Mouse (Mus musculus) cerebellum, adult 2 months (tissue): ENCODE measurements around the gene Tmem104. TPM values are rescaled to one million over a fixed set of nuclear protein-coding genes. Genes with fewer than 3 reads are reported as not detected.

Source experiments
- DNase-seq, 2 experiments: peaks; one replicate each; pipeline ENCODE4 v3.0.0; 2021
- H3K27ac ChIP-seq: fragments of 200-500 bp; 2 replicates; pipeline ENCODE4 v1.5.1; 2012; ENCODE audit warnings: low read length, control low read depth, inconsistent platforms; ENCODE audit not compliant: insufficient read depth
- H3K27me3 ChIP-seq: fragments of 200-500 bp; 2 replicates; pipeline ENCODE4 v1.6.1; 2012; ENCODE audit warnings: inconsistent platforms, mild to moderate bottlenecking, low read length, moderate library complexity; ENCODE audit not compliant: control insufficient read depth, insufficient read depth
- H3K4me1 ChIP-seq: fragments of 200-500 bp; 2 replicates; pipeline ENCODE4 v1.6.1; 2011; ENCODE audit warnings: low read length; ENCODE audit not compliant: control insufficient read depth, insufficient read depth
- H3K4me3 ChIP-seq: fragments of 200-500 bp; replicated peaks from 2 replicates; pipeline ENCODE3; 2011; ENCODE audit warnings: mild to moderate bottlenecking, low read depth, low read length, control low read depth; ENCODE audit not compliant: insufficient read depth
- CTCF ChIP-seq: fragments of 200-500 bp; IDR thresholded peaks from 2 replicates; pipeline ENCODE4 v1.5.1; 2011; ENCODE audit warnings: low read depth, mild to moderate bottlenecking, control low read depth, low read length, moderate library complexity, borderline replicate concordance; ENCODE audit not compliant: insufficient read depth
- POLR2A ChIP-seq: fragments of 200-500 bp; IDR thresholded peaks from 2 replicates; pipeline ENCODE4 v1.6.1; 2011; ENCODE audit warnings: low read length, control low read depth, borderline replicate concordance; ENCODE audit not compliant: insufficient read depth
- WGBS: fragments of 180-500 bp; shearing (Covaris S2); methylation state at CpG from one replicate; pipeline ENCODE4 v1.1.7; 2018; 5-methylcytosine and 5-hydroxymethylcytosine counted together
- polyA plus RNA-seq: library from polyadenylated mRNA; depleted of rRNA; stranded (reverse); fragments of >200 nt; gene quantifications from 2 replicates; pipeline ENCODE4 v1.2.3, GENCODE M21; 2012

Tmem104 gene
- polyA plus RNA-seq, 1 experiment, result 13.3 TPM

GRCm38 (mm10) chr11:115169430-115169829 is 17.9 kb upstream of the Tmem104 start:
- H3K27ac ChIP-seq, result no peak overlapping the region
- TF ChIP-seq POLR2A (no peak), CTCF (no peak)
- no peaks in the 10 kb centered on the region for H3K27me3 ChIP-seq
- 79% methylated on average over 4 of the region's 4 CpGs for WGBS
- H3K4me1 ChIP-seq, result peaks cover 21% of the 10 kb centered on the region
- peak in 1 of 2 experiments; percentile 12 for DNase-seq
- no peak overlapping the region for H3K4me3 ChIP-seq

- Histone ChIP-seq H3K27me3 (no peaks in the 10 kb centered on the region), H3K4me3 (no peak overlapping the region), H3K27ac (no peak overlapping the region), H3K4me1 (peaks cover 24% of the 10 kb centered on the region)
- TF ChIP-seq CTCF (no peak), POLR2A (no peak)
- 17% methylated on average over 8 of the region's 8 CpGs for WGBS
- peak; percentile 73 to 78 for DNase-seq
Measured at GRCm38 (mm10) chr11:115171125-115171524, 16.2 kb upstream of the Tmem104 start.

GRCm38 (mm10) chr11:115172825-115173287 is 14.4 kb upstream of the Tmem104 start:
- Histone ChIP-seq H3K4me3 (no peak overlapping the region), H3K4me1 (peaks cover 23% of the 10 kb centered on the region), H3K27me3 (no peaks in the 10 kb centered on the region), H3K27ac (no peak overlapping the region)
- WGBS, result 63% methylated on average over 4 of the region's 4 CpGs
- TF ChIP-seq CTCF (no peak), POLR2A (no peak)
- no peak for DNase-seq

- no peak for TF ChIP-seq CTCF
- no peak for TF ChIP-seq POLR2A
Measured at GRCm38 (mm10) chr11:115173549-115174339, 13.5 kb upstream of the Tmem104 start.

GRCm38 (mm10) chr11:115176399-115177190 is 10.7 kb upstream of the Tmem104 start:
- Histone ChIP-seq H3K27ac (no peak overlapping the region), H3K4me1 (peaks cover 19% of the 10 kb centered on the region), H3K27me3 (no peaks in the 10 kb centered on the region), H3K4me3 (no peak overlapping the region)
- DNase-seq, result no peak
- 74% methylated on average over 24 of the region's 24 CpGs for WGBS
- TF ChIP-seq CTCF, result no peak
- TF ChIP-seq POLR2A, result no peak

More at GRCm38 (mm10) chr11:115173549-115174339, 13.5 kb upstream of the Tmem104 start:
- WGBS, result 44% methylated on average over 16 of the region's 16 CpGs
- peaks cover 23% of the 10 kb centered on the region for H3K4me1 ChIP-seq
- H3K27ac ChIP-seq, result no peak overlapping the region
- no peaks in the 10 kb centered on the region for H3K27me3 ChIP-seq
- H3K4me3 ChIP-seq, result no peak overlapping the region
- DNase-seq, result no peak

- Histone ChIP-seq H3K27ac (no peak overlapping the region), H3K4me3 (no peak overlapping the region), H3K4me1 (peaks cover 16% of the 10 kb centered on the region), H3K27me3 (no peaks in the 10 kb centered on the region)
- WGBS, result 47% methylated on average over 10 of the region's 10 CpGs
- TF ChIP-seq POLR2A (no peak), CTCF (no peak)
- DNase-seq, result no peak
Measured at GRCm38 (mm10) chr11:115177559-115178195, 9.6 kb upstream of the Tmem104 start.

GRCm38 (mm10) chr11:115178766-115179165 is 8.5 kb upstream of the Tmem104 start:
- H3K27ac ChIP-seq, result no peak overlapping the region
- WGBS, result 27% methylated on average over 2 of the region's 2 CpGs
- no peak overlapping the region for H3K4me3 ChIP-seq
- TF ChIP-seq CTCF, result no peak
- no peak for TF ChIP-seq POLR2A
- H3K4me1 ChIP-seq, result peaks cover 13% of the 10 kb centered on the region
- no peak for DNase-seq
- no peaks in the 10 kb centered on the region for H3K27me3 ChIP-seq

GRCm38 (mm10) chr11:115179191-115179590 is 8.1 kb upstream of the Tmem104 start:
- TF ChIP-seq POLR2A, result no peak
- TF ChIP-seq CTCF, result no peak
- Histone ChIP-seq H3K4me3 (no peak overlapping the region), H3K27ac (no peak overlapping the region), H3K4me1 (peaks cover 9% of the 10 kb centered on the region), H3K27me3 (no peaks in the 10 kb centered on the region)
- DNase-seq, result no peak
- 20% methylated on average over 6 of the region's 6 CpGs for WGBS
